Mouse (Mus musculus): ENCODE results near the gene Il15ra.
"Not testable (repeated sequence)": the region's sequence is repeated elsewhere in the genome, so short reads cannot be mapped to it uniquely, and the experiment has no call there.

The Il15ra gene

GRCm38 (mm10) chr2:11708538-11708937, 3.4 kb downstream of the Il15ra start:
- DNase-seq (ENCODE audit: extremely low spot score) = no peak

- not testable (repeated sequence) for DNase-seq (ENCODE audit: extremely low spot score)
These were observed 5.0 kb downstream of the Il15ra start for GRCm38 (mm10) chr2:11710101-11710500.

GRCm38 (mm10) chr2:11712483-11712990, 7.4 kb downstream of the Il15ra start:
- DNase-seq (ENCODE audit: extremely low spot score) = no peak

GRCm38 (mm10) chr2:11713021-11713420, 7.9 kb downstream of the Il15ra start:
- DNase-seq (ENCODE audit: extremely low spot score) = no peak

GRCm38 (mm10) chr2:11714535-11714934, 9.4 kb downstream of the Il15ra start:
- no peak for DNase-seq (ENCODE audit: extremely low spot score)

DNA sequence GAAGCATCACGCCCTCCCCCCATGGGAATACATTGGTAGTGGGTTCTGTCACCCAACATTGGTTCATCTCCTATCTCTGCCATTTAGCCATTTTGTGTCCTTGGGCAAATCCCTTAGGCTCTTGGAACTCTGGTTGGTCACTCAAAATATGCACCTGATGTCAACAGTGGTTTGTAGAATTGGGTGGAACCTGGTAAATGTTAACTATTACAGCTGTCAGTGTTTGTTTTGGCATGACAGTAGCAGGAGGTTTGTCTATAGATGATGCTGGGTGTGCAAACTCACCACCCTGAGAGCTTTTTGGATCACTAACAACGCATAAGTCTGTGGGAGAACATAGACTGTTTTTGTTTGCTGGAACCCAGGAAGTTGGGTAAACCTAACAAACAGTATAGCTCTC, 13.5 kb downstream of the Il15ra start:
- DNase-seq (ENCODE audit: extremely low spot score) = no peak

DNA sequence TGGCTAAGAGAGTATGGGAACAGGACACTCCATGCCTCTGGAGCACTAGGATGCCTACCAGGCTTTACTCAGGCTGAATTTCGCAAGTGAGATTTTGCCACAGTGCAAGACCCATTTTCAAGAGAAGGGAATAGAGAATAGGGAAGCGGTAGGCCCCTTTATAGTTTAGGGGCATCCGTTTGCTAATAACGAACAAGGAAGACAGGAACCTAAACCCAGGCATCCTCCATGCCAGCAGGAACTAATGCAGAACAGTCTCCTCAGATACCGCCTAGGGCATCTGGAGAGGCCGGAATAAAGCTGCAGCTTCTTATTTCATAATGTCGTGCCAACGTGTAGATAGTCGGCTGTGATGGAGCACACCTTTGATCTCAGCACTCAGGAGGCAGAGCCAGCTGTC, 17.5 kb downstream of the Il15ra start:
- DNase-seq (ENCODE audit: extremely low spot score) = no peak

- DNase-seq (ENCODE audit: extremely low spot score) = no peak
These were observed 22.5 kb downstream of the Il15ra start for GRCm38 (mm10) chr2:11727574-11727973.

DNA sequence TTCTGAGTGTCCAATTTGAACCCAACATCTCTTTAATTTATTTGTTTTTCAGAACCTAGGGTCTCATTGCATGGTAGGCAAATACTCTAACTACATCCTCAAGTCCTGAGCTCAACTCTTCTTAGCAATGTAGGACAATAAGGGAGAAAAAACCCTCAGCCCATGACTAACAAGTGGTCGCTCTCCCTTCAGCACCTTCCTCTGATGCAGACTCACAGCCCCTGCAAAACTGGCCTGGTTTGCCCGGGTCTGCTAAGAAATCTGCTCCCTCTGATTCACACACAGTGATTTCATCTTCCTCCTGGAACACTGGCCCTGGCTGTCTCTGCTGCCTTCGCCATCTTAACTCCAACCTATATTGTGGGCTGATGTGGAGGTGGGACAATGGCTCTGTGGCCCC, 24.0 kb downstream of the Il15ra start:
- no peak for DNase-seq (ENCODE audit: extremely low spot score)

GRCm38 (mm10) chr2:11732978-11733377, 27.9 kb downstream of the Il15ra start:
- DNase-seq (ENCODE audit: extremely low spot score) = no peak

- no peak for DNase-seq (ENCODE audit: extremely low spot score)
These were observed 30.8 kb downstream of the Il15ra start for GRCm38 (mm10) chr2:11735853-11736252.

GRCm38 (mm10) chr2:11738794-11739193, 33.7 kb downstream of the Il15ra start:
- DNase-seq (ENCODE audit: extremely low spot score) = no peak

- no peak for DNase-seq (ENCODE audit: extremely low spot score)
These were observed 34.5 kb downstream of the Il15ra start for GRCm38 (mm10) chr2:11739516-11740051.

DNA sequence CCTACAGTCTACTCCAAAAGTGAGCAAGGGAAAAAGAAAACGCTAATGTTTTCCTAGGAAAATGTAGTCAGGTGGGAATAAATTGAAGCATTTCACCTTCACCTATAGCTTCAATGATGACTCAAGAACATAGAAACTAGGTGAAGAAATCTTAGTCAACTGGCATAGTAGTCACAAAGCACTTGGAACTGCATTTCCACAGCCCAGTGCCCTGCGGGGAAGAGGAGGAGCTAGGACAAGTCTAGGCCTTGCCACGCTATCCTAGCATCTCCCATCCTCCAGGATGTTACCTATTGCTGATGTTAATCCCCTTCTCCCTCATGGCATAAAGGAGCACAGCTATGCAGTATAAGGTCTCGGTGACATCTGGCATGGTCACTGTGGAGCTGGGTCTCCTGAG, 57.5 kb downstream of the Il15ra start:
- no peak for DNase-seq (ENCODE audit: extremely low spot score)

DNA sequence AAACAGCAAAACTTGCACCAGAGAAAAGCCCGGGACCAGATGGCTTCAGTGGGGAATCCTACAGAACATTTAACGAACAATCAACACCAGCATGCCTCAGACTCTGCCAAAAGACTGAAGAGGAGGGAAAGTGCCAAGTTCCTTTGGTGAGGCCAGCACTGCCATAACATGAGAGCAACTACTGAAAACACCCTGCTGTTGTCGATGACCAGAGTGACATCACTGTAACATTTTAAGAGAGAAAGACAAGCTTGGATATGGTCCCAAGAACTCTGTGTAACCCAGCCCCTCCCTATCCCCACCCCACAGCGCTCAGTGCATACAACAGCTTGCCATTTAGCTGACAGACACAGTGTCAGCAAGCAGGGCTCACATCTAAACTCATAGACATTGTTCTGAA, 60.6 kb downstream of the Il15ra start:
- DNase-seq (ENCODE audit: extremely low spot score) = no peak

DNA sequence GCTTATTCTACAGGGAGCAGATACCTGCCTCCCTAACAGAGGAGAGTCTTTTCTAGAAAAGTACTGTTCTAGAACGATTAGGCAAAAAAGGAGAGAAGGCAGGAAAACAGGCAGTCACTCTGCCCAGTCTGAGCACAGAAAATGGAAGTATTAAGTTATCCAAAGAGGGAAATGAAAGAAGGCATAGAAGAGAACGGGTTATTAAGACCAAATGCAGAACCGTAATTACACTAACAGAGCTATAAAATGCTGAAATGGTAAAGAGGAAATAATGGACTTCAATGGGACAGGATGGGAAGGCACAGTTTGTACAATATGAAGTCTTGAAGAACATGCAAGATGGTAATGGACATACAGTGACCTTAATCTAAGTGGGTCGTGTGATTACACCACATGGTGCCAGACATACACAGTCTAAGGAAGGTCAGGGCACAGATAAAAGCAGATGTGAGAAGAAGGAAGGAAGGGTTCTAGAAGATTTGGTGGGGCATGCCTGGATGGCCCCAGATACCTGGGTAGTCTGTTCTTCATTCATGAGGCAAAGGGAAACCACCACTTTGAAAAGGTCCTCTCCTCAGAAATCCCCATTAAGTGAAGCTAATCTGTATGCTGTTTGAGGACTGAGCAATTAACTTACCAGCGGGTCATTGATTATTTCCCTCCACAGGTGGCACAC, 61.5 kb downstream of the Il15ra start:
- no peak for DNase-seq (ENCODE audit: extremely low spot score)

- no peak for DNase-seq (ENCODE audit: extremely low spot score)
These were observed 62.1 kb downstream of the Il15ra start for GRCm38 (mm10) chr2:11767161-11767545.

DNA sequence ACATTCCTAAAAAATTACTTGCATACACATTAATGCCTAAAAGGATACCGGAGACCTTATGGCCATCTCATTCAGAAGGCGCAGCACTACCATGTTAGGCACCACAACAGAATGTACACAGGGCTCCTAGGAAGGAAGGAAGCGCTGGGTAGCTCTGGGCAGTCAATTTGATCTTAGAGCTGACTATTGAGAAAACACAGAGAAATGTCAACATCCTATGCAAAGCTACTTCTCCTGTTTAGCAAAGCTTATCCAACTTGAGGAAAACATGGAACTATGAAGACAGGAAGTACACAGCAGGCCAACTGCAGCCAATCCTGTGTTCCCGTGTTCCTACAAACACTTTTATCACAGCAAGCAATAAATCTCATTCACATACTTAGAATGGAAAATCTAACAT, 66.6 kb downstream of the Il15ra start:
- no peak for DNase-seq (ENCODE audit: extremely low spot score)

DNA sequence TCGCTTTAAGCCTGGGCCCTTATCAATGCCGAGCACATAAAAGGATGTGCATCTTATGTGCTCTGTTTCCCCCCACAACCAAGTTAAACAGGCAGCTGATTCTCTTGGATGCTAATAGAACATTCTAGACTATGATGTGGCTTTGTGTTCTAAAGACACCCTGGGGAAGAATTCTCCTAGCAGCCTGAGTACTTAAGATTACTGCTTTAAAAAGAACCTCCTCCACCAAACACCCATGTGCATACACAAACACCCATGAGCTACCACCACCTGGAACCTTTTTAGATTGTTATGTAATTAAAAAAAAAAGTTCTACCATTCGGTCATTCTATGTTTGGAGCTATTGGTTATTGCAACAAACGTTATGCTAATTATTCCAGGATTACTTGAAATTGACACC, 67.3 kb downstream of the Il15ra start:
- DNase-seq (ENCODE audit: extremely low spot score) = no peak

DNA sequence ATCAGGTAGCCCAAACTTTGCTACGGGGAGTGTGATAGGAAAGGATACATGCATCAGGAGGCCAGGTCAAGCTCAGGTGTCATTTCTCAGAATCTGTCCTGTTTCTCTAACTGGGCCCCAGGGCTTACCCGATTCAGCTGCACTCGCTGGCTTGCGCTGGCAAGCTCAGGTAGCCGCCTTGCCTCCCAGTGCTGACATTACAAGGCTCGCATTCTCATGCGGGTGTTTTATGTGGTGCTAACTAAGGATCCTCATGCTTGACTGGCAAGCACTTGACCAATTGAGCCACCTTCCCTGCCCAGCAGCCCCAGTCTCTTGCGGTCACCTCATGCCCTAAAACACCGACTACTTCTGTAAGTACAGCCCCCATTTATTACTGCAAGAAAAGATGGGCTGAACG, 69.3 kb downstream of the Il15ra start:
- no peak for DNase-seq (ENCODE audit: extremely low spot score)

- DNase-seq (ENCODE audit: extremely low spot score) = no peak
These were observed 70.0 kb downstream of the Il15ra start for GRCm38 (mm10) chr2:11775121-11775520.

DNA sequence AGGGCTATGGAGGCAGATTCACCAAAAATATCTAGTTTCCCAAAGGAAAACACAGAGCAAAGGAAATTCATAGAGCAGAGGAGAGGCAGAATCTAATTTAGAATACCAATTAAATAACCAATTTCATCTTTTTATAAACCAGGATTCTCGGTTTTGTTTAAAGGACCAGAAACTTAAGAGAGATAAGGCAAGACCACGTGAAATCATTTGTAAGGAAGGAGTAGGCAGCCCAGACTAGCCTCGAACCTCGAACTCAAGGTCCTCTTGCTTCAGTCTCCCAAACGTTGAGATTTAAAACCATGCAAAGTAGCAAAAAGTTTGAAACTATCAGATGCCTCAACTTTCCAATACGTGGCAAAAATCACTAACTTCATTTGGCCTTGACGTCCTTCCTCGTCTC, 71.3 kb downstream of the Il15ra start:
- no peak for DNase-seq (ENCODE audit: extremely low spot score)
